Mouse (Mus musculus) kidney, postnatal 0 days (tissue): Measurements from ENCODE around the gene Ttc33. TPM values are rescaled to one million over a fixed set of nuclear protein-coding genes. Genes with fewer than 3 reads are reported as not detected.

Experiments
- ATAC-seq: fragments of 200-750 bp; cut with Nextera tagmentation; replicated peaks from 2 replicates; pipeline ENCODE4 v1.8.0; 2017; ENCODE audit warnings: low read depth, moderate number of reproducible peaks, moderate TSS enrichment, moderate library complexity; ENCODE audit not compliant: low FRiP score
- DNase-seq: peaks from one replicate; pipeline ENCODE4 v3.0.0-alpha.2; 2016; ENCODE audit warnings: low spot score
- H3K27ac ChIP-seq: fragments of 300-500 bp; sonication (generic); 2 replicates; pipeline ENCODE4 v1.5.1; 2014; ENCODE audit warnings: mild to moderate bottlenecking
- H3K27me3 ChIP-seq: fragments of 300-500 bp; sonication (generic); 2 replicates; pipeline ENCODE4 v1.6.1; 2014; ENCODE audit warnings: low read length, mixed read lengths; ENCODE audit not compliant: insufficient read depth
- H3K36me3 ChIP-seq: fragments of 300-500 bp; sonication (generic); 2 replicates; pipeline ENCODE4 v1.6.1; 2014; ENCODE audit warnings: low read length, mixed read lengths; ENCODE audit not compliant: insufficient read depth
- H3K4me1 ChIP-seq: fragments of 300-500 bp; sonication (generic); replicated peaks from 2 replicates; pipeline ENCODE4 v1.6.1; 2014; ENCODE audit warnings: antibody characterized with exemption, low read length, mixed read lengths; ENCODE audit not compliant: insufficient read depth
- H3K4me2 ChIP-seq: fragments of 300-500 bp; sonication (generic); 2 replicates; pipeline ENCODE4 v1.6.1; 2014; ENCODE audit warnings: mild to moderate bottlenecking, low read length, moderate library complexity, mixed read lengths
- H3K4me3 ChIP-seq: fragments of 300-500 bp; sonication (generic); replicated peaks from 2 replicates; pipeline ENCODE4 v1.5.1; 2014; ENCODE audit warnings: low read depth, low read length
- H3K9ac ChIP-seq: fragments of 300-500 bp; sonication (generic); 2 replicates; pipeline ENCODE4 v1.6.1; 2014; ENCODE audit warnings: low read depth, low read length
- H3K9me3 ChIP-seq: fragments of 300-500 bp; sonication (generic); replicated peaks from 2 replicates; pipeline ENCODE4 v1.6.1; 2016; ENCODE audit warnings: low read length, inconsistent platforms, mixed read lengths
- CTCF ChIP-seq: IDR thresholded peaks from 2 replicates; pipeline ENCODE4 v1.5.1; 2016; ENCODE audit warnings: antibody characterized with exemption, low read depth, mild to moderate bottlenecking, moderate library complexity
- WGBS: fragments of 180-500 bp; shearing (Covaris S2); extraction: QIAGEN DNeasy Blood & Tissue Kit; methylation state at CpG from one replicate; pipeline ENCODE4 v1.1.7; 2014; 5-methylcytosine and 5-hydroxymethylcytosine counted together
- polyA plus RNA-seq: library from polyadenylated mRNA; unstranded; fragments of >200 nt; fragmentation: Nextera tagmentation; extraction: Ambion mirVana; gene quantifications from 2 replicates; pipeline ENCODE4 v1.2.1, GENCODE M21; 2015

Ttc33 gene
- polyA plus RNA-seq, 1 experiment from 2014 or later = 45.9 TPM

DNA sequence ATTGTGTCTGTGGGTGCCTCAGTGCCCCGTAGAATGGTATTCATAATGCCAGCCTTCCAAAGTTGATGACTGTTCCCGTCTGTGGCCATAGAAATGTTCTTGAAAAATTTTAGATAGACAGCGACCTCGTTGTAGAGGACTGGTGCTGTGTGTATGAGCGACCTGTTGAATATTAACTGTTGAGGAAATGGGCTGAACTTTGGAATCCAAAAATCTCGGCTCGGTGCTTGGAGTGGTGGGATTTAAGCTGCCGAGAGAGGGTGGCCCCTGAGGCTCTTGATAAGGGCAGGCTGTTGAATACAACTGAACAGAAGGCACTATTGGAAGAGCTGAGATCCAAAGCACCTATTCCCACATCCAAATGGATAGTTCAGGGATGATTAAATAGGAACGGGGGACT lies 30.7 kb upstream of the Ttc33 start:
- Histone ChIP-seq H3K4me3 (no peak overlapping the region), H3K4me1 (peaks cover 3% of the 10 kb centered on the region; the same call in 1 of the 2 replicates), H3K4me2 (no peak overlapping the region), H3K27me3 (no peaks in the 10 kb centered on the region), H3K9ac (no peak overlapping the region), H3K36me3 (no peaks in the 10 kb centered on the region), H3K9me3 (no peaks in the 10 kb centered on the region), H3K27ac (no peak overlapping the region)
- no peak for TF ChIP-seq CTCF
- 66% methylated on average over 9 of the region's 9 CpGs for WGBS
- no peak for DNase-seq
- no peak for ATAC-seq

DNA sequence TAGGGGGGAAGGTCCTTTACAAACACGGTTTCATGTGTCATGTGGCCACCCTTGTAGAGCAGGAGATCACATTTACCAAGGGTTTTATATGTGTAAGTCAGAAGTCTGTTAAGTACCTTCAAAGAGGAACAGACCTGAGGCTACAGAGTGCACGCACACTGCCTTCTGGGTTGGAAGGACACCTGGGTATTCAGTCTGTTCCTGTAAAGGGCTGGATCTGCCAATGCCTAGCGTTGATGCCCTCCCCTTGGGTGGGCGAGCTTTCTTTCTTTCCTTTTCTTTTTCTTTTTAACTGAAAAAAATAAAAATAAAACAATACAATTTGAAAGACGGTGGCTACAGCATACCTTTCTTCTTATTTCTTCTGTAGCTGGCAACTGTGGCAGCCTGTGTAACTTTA lies 30.2 kb upstream of the Ttc33 start:
- no peaks in the 10 kb centered on the region for H3K9me3 ChIP-seq
- no peak overlapping the region for H3K4me3 ChIP-seq
- no peak for DNase-seq
- no peaks in the 10 kb centered on the region for H3K36me3 ChIP-seq
- no peak for TF ChIP-seq CTCF
- H3K27me3 ChIP-seq = no peaks in the 10 kb centered on the region
- no peak overlapping the region for H3K4me2 ChIP-seq
- WGBS = 58% methylated on average over 5 of the region's 5 CpGs
- peaks cover 3% of the 10 kb centered on the region; the same call in 1 of the 2 replicates for H3K4me1 ChIP-seq
- no peak overlapping the region for H3K27ac ChIP-seq
- no peak overlapping the region for H3K9ac ChIP-seq
- no peak for ATAC-seq

GRCm38 (mm10) chr15:5156355-5156754 lies 29.0 kb upstream of the Ttc33 start:
- no peaks in the 10 kb centered on the region for H3K27me3 ChIP-seq
- peaks cover 3% of the 10 kb centered on the region; the same call in 1 of the 2 replicates for H3K4me1 ChIP-seq
- no peak overlapping the region for H3K4me2 ChIP-seq
- H3K4me3 ChIP-seq = no peak overlapping the region
- TF ChIP-seq CTCF = no peak
- no peak overlapping the region for H3K9ac ChIP-seq
- H3K27ac ChIP-seq = no peak overlapping the region
- DNase-seq (no peak), ATAC-seq (no peak)
- no peaks in the 10 kb centered on the region for H3K36me3 ChIP-seq
- no peaks in the 10 kb centered on the region for H3K9me3 ChIP-seq
- WGBS = 82% methylated on average over 4 of the region's 4 CpGs

DNA sequence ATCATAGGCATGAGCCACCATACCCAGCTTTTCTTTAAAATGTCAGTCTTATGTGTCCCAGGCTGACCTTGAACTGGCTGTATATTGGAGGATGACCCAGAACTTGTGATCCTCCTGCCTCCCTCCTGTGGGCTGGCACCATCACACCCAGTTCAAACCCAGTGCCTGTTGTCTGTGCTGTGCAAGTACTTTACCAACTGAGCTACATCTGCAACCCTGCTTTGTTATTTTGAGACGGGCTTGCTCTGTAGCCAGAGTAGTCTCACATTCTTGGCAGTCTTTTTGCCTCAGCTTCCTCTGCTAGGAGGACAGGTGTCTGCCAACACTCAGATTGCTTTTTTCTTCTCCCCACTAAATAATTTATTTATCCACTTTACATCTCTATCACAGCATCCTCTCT lies 27.9 kb upstream of the Ttc33 start:
- no peaks in the 10 kb centered on the region for H3K9me3 ChIP-seq
- ATAC-seq (no peak), DNase-seq (no peak)
- H3K9ac ChIP-seq = no peak overlapping the region
- WGBS = 88% methylated on average over 1 of the region's 1 CpGs
- H3K27me3 ChIP-seq = no peaks in the 10 kb centered on the region
- H3K36me3 ChIP-seq = no peaks in the 10 kb centered on the region
- no peak for TF ChIP-seq CTCF
- peaks cover 3% of the 10 kb centered on the region; the same call in 1 of the 2 replicates for H3K4me1 ChIP-seq
- no peak overlapping the region for H3K27ac ChIP-seq
- H3K4me2 ChIP-seq = no peak overlapping the region
- H3K4me3 ChIP-seq = no peak overlapping the region

GRCm38 (mm10) chr15:5158827-5159226 lies 26.5 kb upstream of the Ttc33 start:
- Histone ChIP-seq H3K9ac (no peak overlapping the region), H3K27ac (no peak overlapping the region), H3K4me3 (no peak overlapping the region), H3K4me1 (peaks cover 3% of the 10 kb centered on the region; the same call in 1 of the 2 replicates), H3K9me3 (no peaks in the 10 kb centered on the region), H3K36me3 (peaks cover 5% of the 10 kb centered on the region; the same call in 1 of the 2 replicates), H3K4me2 (no peak overlapping the region), H3K27me3 (no peaks in the 10 kb centered on the region)
- ATAC-seq = no peak
- 52% methylated on average over 6 of the region's 6 CpGs for WGBS
- TF ChIP-seq CTCF = no peak
- DNase-seq = no peak

DNA sequence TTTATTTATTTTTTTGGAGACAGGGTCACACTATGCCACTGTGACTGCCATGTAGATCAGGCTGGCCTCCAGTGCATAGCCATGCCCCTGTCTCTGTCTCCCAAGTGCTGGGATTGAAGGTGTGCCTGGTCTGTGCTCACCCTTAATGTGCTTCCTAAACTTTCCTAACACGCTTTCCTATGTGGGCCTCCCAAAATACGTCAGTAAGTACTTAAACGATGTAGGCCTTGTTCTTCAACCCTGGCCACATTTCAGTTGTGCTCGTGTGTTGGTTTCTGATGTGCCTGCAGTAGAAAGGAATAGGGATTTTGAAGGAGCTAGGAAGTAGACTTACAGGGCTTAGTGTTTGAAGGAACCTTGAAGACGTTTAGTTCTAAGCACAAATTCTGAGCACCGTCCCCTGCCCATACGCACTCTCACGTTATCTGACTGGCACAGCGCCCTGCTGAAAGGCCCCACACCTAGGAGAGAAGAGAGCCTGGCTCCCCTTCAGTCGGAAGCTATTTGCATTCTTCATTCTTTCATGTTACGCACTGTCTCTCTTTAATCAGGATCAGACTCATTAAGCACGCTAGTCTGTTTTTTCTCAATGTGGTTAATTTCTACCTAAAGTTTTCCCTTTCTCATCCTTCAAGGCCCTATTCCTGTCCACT lies 20.1 kb upstream of the Ttc33 start:
- no peaks in the 10 kb centered on the region for H3K4me1 ChIP-seq
- H3K4me2 ChIP-seq = no peak overlapping the region
- H3K4me3 ChIP-seq = no peak overlapping the region
- H3K9ac ChIP-seq = no peak overlapping the region
- TF ChIP-seq CTCF = no peak
- peaks cover 23% of the 10 kb centered on the region; the same call in 1 of the 2 replicates for H3K36me3 ChIP-seq
- no peak overlapping the region for H3K27ac ChIP-seq
- DNase-seq (no peak), ATAC-seq (no peak)
- H3K9me3 ChIP-seq = no peaks in the 10 kb centered on the region
- 79% methylated on average over 12 of the region's 12 CpGs for WGBS
- H3K27me3 ChIP-seq = no peaks in the 10 kb centered on the region
